Mouse (Mus musculus) liver, embryonic 15.5 days (tissue): ENCODE results near the gene Gm10428. TPM values are rescaled to one million over a fixed set of nuclear protein-coding genes. Genes with fewer than 3 reads are reported as not detected.

ENCODE experiments used
- ATAC-seq: fragments of 200-750 bp; cut with Nextera tagmentation; 2 replicates; pipeline ENCODE4 v1.8.0; 2017; ENCODE audit warnings: moderate number of reproducible peaks, mild to moderate bottlenecking, moderate library complexity; ENCODE audit not compliant: insufficient read depth
- H3K27ac ChIP-seq: fragments of 300-500 bp; sonication (generic); replicated peaks from 2 replicates; pipeline ENCODE4 v1.5.1; 2015; ENCODE audit warnings: mild to moderate bottlenecking, inconsistent platforms
- H3K27me3 ChIP-seq: fragments of 300-500 bp; sonication (generic); 2 replicates; pipeline ENCODE4 v1.6.1; 2015; ENCODE audit warnings: mild to moderate bottlenecking, inconsistent platforms
- H3K36me3 ChIP-seq: fragments of 300-500 bp; sonication (generic); replicated peaks from 2 replicates; pipeline ENCODE4 v1.6.1; 2015; ENCODE audit warnings: moderate library complexity, mild to moderate bottlenecking, inconsistent platforms
- H3K4me1 ChIP-seq: fragments of 300-500 bp; sonication (generic); replicated peaks from 2 replicates; pipeline ENCODE4 v1.6.1; 2015; ENCODE audit warnings: inconsistent platforms
- H3K4me2 ChIP-seq: fragments of 300-500 bp; sonication (generic); 2 replicates; pipeline ENCODE4 v1.6.1; 2015; ENCODE audit warnings: moderate library complexity, mild to moderate bottlenecking, inconsistent platforms
- H3K4me3 ChIP-seq: fragments of 300-500 bp; sonication (generic); replicated peaks from 2 replicates; pipeline ENCODE4 v1.5.1; 2015; ENCODE audit warnings: mild to moderate bottlenecking, inconsistent platforms
- H3K9ac ChIP-seq: fragments of 300-500 bp; sonication (generic); 2 replicates; pipeline ENCODE4 v1.6.1; 2015; ENCODE audit warnings: moderate library complexity, mild to moderate bottlenecking, inconsistent platforms
- H3K9me3 ChIP-seq: fragments of 300-500 bp; sonication (generic); replicated peaks from 2 replicates; pipeline ENCODE4 v1.6.1; 2016; ENCODE audit warnings: inconsistent platforms
- WGBS: fragments of 180-500 bp; shearing (Covaris S2); methylation state at CpG from one replicate; pipeline ENCODE4 v1.1.7; 2015; ENCODE audit warnings: mixed read lengths; ENCODE audit not compliant: insufficient replicate concordance; 5-methylcytosine and 5-hydroxymethylcytosine counted together
- polyA plus RNA-seq: library from polyadenylated mRNA; unstranded; fragments of >200 nt; fragmentation: Nextera tagmentation; extraction: Ambion mirVana; gene quantifications from 2 replicates; pipeline ENCODE4 v1.2.1, GENCODE M21; 2015

The Gm10428 gene
- not detected in 2 replicates for polyA plus RNA-seq

GRCm38 (mm10) chr11:62752780-62753179 lies at the start of gene Gm10428:
Gm10428 (plus strand) TSS chr11:62753100.
- H3K36me3 ChIP-seq: no peaks in the 10 kb centered on the region
- no peak within 1 kb of the TSS for H3K4me3 ChIP-seq
- 68% methylated on average over 8 of the region's 8 CpGs for WGBS
- H3K27me3 ChIP-seq: peaks cover 49% of the 10 kb centered on the region
- no peaks in the 10 kb centered on the region for H3K9me3 ChIP-seq
- H3K4me1 ChIP-seq: peaks cover 6% of the 10 kb centered on the region; the same call in 1 of the 2 replicates
- H3K9ac ChIP-seq: no peak within 1 kb of the TSS
- no peak for ATAC-seq
- H3K27ac ChIP-seq: no peak within 1 kb of the TSS
- H3K4me2 ChIP-seq: no peak within 1 kb of the TSS

- H3K9ac ChIP-seq: no peak overlapping the region
- ATAC-seq: no peak
- WGBS: 61% methylated on average over 2 of the region's 2 CpGs
Measured at GRCm38 (mm10) chr11:62706141-62706540, 46.8 kb upstream of the Gm10428 start.

DNA sequence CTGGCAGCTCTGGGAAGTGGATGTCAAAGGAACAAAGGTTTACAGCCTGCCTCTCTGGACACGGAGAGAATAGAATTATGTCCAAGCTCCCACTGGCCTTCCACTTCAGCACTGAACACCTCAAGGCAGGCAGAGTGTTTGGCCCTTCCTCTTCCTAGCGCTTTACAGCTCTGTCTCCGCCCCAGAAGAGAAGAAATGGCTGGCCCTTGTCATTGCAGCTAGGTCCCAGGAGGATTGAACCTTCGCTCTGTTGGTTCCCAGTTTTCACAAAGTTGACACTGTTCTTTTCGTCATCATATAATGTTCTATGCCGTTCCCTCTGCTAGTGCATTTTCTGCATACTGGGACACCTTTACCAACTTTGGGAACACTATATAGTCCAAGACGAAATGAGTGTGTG lies 44.6 kb upstream of the Gm10428 start:
- Histone ChIP-seq H3K27ac (no peak overlapping the region), H3K9ac (no peak overlapping the region), H3K4me1 (no peaks in the 10 kb centered on the region), H3K9me3 (no peaks in the 10 kb centered on the region), H3K4me3 (no peak overlapping the region), H3K36me3 (no peaks in the 10 kb centered on the region), H3K4me2 (no peak overlapping the region), H3K27me3 (no peaks in the 10 kb centered on the region)
- WGBS: 58% methylated on average over 7 of the region's 7 CpGs
- no peak for ATAC-seq

More at GRCm38 (mm10) chr11:62706141-62706540, 46.8 kb upstream of the Gm10428 start:
- Histone ChIP-seq H3K27me3 (no peaks in the 10 kb centered on the region), H3K4me1 (no peaks in the 10 kb centered on the region), H3K27ac (no peak overlapping the region), H3K4me2 (no peak overlapping the region), H3K36me3 (no peaks in the 10 kb centered on the region), H3K9me3 (no peaks in the 10 kb centered on the region), H3K4me3 (no peak overlapping the region)

DNA sequence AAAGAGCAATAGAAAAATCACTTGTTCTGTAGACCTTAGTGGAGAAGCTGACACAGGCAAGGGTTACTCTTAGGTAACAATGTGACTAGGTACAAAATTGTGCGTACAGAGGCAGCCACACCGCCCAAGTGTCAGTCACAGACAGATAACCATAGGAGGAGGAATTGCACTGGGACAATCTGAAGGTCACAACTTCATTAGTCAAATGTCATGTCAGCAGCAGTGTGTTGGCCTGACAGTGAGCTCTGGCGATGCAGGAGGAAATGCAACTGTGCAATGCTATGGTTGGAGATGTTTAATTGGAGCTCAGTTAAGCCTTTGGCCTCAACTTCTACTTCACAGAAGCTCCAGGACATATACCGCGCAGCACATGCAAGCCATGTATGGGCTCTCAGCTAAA lies 42.2 kb upstream of the Gm10428 start:
- ATAC-seq: no peak
- no peaks in the 10 kb centered on the region for H3K36me3 ChIP-seq
- H3K27me3 ChIP-seq: no peaks in the 10 kb centered on the region
- H3K4me3 ChIP-seq: no peak overlapping the region
- no peaks in the 10 kb centered on the region for H3K4me1 ChIP-seq
- H3K9me3 ChIP-seq: no peaks in the 10 kb centered on the region
- no peak overlapping the region for H3K9ac ChIP-seq
- WGBS: 59% methylated on average over 5 of the region's 5 CpGs
- H3K4me2 ChIP-seq: no peak overlapping the region
- no peak overlapping the region for H3K27ac ChIP-seq

DNA sequence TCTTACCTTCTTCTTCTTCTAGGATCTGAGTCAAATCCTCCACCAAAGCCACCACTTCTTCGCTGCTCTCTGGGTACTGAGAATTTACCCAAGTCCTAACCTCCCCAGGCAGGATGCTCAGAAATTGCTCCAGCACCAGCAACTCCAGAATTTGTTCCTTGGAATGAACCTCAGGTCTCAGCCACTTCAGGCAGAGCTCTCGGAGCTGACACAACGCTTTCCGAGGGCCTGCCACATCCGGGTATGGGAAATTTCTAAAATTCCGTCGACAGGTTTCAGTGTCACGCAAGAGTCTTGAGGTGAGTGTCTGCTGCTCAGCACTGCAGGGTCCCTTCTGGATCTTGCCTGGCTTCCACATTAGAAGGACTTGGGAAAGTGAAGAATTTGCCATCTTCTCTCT lies 24.6 kb upstream of the Gm10428 start:
- WGBS: 75% methylated on average over 8 of the region's 8 CpGs
- H3K4me2 ChIP-seq: no peak overlapping the region
- peaks cover 8% of the 10 kb centered on the region; the same call in 1 of the 2 replicates for H3K4me1 ChIP-seq
- no peaks in the 10 kb centered on the region for H3K9me3 ChIP-seq
- no peak overlapping the region for H3K4me3 ChIP-seq
- peaks cover 36% of the 10 kb centered on the region for H3K27me3 ChIP-seq
- no peaks in the 10 kb centered on the region for H3K36me3 ChIP-seq
- ATAC-seq: no peak
- H3K9ac ChIP-seq: no peak overlapping the region
- no peak overlapping the region for H3K27ac ChIP-seq

GRCm38 (mm10) chr11:62731311-62732021 lies 21.4 kb upstream of the Gm10428 start, which contains the start of gene Zfp287:
Zfp287 (minus strand) TSS chr11:62731905.
- Histone ChIP-seq H3K4me1 (peaks cover 8% of the 10 kb centered on the region; the same call in 1 of the 2 replicates), H3K9ac (no peak within 1 kb of the TSS; the same call in 1 of the 2 replicates)
- 1% methylated on average over 48 of the region's 48 CpGs for WGBS

GRCm38 (mm10) chr11:62732022-62732387 lies 20.9 kb upstream of the Gm10428 start:
- H3K27me3 ChIP-seq: peaks cover 40% of the 10 kb centered on the region
- no peaks in the 10 kb centered on the region for H3K36me3 ChIP-seq
- H3K9me3 ChIP-seq: no peaks in the 10 kb centered on the region
- H3K9ac ChIP-seq: no peak overlapping the region
- ATAC-seq: no peak
- H3K4me1 ChIP-seq: peaks cover 8% of the 10 kb centered on the region; the same call in 1 of the 2 replicates
- WGBS: 17% methylated on average over 5 of the region's 5 CpGs
- H3K27ac ChIP-seq: no peak overlapping the region
- H3K4me2 ChIP-seq: peak overlapping the region; percentile 70
- peak overlapping the region; percentile 53 for H3K4me3 ChIP-seq

More at GRCm38 (mm10) chr11:62731311-62732021, 21.4 kb upstream of the Gm10428 start, which contains the start of gene Zfp287:
- Histone ChIP-seq H3K36me3 (no peaks in the 10 kb centered on the region), H3K9me3 (no peaks in the 10 kb centered on the region), H3K4me3 (peak within 1 kb of the TSS; percentile 53), H3K27ac (no peak within 1 kb of the TSS), H3K4me2 (peak within 1 kb of the TSS; percentile 70), H3K27me3 (peaks cover 40% of the 10 kb centered on the region)
- ATAC-seq: peak; percentile 40; the same call in 1 of the 2 replicates

DNA sequence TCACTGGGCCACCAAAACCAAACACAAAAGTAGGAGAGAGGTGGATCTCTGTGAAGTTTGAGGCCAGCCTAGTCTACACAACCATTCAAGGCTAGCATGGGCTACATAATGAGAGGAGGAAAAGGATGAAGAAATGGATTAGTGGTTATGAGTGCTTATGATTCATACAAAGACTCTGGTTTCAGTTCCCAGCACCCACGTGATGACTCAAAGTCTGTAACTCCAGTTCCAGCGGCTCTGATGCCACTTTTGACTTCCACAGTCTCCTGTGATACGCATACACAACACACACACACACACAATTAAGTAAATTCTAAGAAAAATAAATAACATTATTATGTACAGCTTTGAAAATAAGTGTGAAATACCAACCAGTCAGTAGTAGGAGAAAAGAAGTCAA lies 20.2 kb upstream of the Gm10428 start:
- Histone ChIP-seq H3K27me3 (peaks cover 40% of the 10 kb centered on the region), H3K27ac (no peak overlapping the region), H3K4me2 (no peak overlapping the region), H3K9me3 (no peaks in the 10 kb centered on the region), H3K4me3 (no peak overlapping the region), H3K4me1 (peaks cover 8% of the 10 kb centered on the region; the same call in 1 of the 2 replicates), H3K36me3 (no peaks in the 10 kb centered on the region), H3K9ac (no peak overlapping the region)
- no peak for ATAC-seq
- 41% methylated on average over 3 of the region's 3 CpGs for WGBS

DNA sequence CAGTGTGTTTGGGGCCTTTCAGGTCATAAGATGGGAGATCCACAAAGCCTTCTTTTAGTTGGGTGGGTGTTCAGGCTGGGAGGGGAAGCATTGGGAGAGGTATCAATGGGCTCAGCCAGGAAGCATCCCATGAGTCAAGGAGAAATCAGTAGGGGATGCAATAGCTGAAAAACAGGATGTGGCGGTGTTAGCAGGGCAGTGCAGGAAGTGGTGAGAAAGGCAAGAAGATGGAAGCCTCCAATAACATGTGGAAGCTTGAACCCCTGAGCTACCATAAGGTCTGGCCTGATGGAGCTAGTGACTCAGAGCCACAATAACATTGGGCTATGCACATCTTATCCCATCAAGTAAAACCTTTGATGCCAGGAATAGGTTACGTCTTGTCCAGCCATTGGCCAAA lies 11.7 kb upstream of the Gm10428 start:
- Histone ChIP-seq H3K4me3 (no peak overlapping the region), H3K9me3 (no peaks in the 10 kb centered on the region), H3K4me1 (0 out of 2 replicates have a peak, but pooled peaks cover under 1% of the 10 kb centered on the region), H3K36me3 (no peaks in the 10 kb centered on the region), H3K27me3 (peaks cover 16% of the 10 kb centered on the region), H3K27ac (no peak overlapping the region), H3K9ac (no peak overlapping the region), H3K4me2 (no peak overlapping the region)
- ATAC-seq: no peak
- 61% methylated on average over 2 of the region's 2 CpGs for WGBS

DNA sequence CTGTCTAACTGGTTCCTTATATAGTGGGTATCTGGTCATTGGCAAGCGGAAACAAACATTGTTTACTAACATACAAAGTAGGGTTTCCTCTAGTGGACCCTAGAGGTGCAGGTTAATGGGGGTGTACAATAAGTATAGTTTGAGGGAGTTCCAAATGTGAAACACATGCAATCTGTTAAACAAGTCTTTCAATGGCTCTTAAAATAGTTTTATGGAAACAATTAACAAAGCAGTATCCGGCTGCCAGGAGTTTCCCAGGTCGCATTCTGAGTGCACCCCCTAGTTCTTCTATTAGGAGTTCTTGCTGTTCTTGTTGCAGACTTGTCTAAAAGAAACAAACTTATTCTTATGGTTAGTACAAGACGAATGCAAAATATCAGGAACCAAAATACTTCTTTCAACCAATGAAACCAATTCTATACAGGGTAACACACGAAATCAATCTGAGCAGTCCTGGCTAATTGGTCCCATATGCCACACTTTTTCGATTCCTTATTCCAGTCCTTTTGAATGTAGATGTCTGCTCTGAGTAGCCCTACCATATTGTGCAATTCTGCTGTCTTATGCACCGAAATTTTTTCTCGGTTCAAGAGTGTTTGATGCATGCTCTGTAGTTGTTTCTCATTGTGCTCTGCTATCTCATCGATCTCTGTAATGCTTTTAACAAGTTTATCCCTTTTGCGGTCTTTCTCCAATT lies 10.5 kb upstream of the Gm10428 start:
- no peak overlapping the region for H3K27ac ChIP-seq
- H3K4me1 ChIP-seq: 0 out of 2 replicates have a peak, but pooled peaks cover 3% of the 10 kb centered on the region
- H3K9ac ChIP-seq: no peak overlapping the region
- peaks cover 26% of the 10 kb centered on the region for H3K27me3 ChIP-seq
- H3K4me3 ChIP-seq: no peak overlapping the region
- no peak for ATAC-seq
- no peaks in the 10 kb centered on the region for H3K36me3 ChIP-seq
- no peaks in the 10 kb centered on the region for H3K9me3 ChIP-seq
- no peak overlapping the region for H3K4me2 ChIP-seq
- 65% methylated on average over 10 of the region's 10 CpGs for WGBS

DNA sequence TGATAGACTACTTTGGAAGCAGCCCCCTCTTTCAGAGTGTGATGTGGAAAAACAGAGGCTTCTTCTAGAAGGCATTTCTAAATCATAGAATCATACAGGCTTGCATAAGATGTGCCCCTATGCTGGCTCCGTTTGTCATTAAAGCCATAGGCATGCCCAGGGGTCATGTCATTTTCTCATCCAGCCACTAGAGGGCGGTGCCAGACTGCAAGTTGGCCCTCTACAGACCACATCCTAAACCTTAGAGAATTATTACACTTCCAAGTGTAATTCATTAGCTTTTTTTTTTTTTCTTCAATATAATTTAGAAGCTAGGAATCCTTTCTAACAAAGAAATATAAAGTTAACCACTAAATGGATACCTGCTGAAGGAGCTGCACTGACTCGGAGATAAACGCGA lies 8.8 kb upstream of the Gm10428 start:
- ATAC-seq: no peak
- no peaks in the 10 kb centered on the region for H3K36me3 ChIP-seq
- 38% methylated on average over 5 of the region's 5 CpGs for WGBS
- no peaks in the 10 kb centered on the region for H3K9me3 ChIP-seq
- H3K9ac ChIP-seq: no peak overlapping the region
- 0 out of 2 replicates have a peak, but pooled peaks cover 3% of the 10 kb centered on the region for H3K4me1 ChIP-seq
- H3K27me3 ChIP-seq: peaks cover 39% of the 10 kb centered on the region
- H3K4me3 ChIP-seq: no peak overlapping the region
- no peak overlapping the region for H3K27ac ChIP-seq
- no peak overlapping the region for H3K4me2 ChIP-seq
